Mouse (Mus musculus) heart, adult 2 months (tissue): ENCODE results near the gene Khdc1c.
"Not testable (repeated sequence)": the region's sequence is repeated elsewhere in the genome, so short reads cannot be mapped to it uniquely, and the experiment has no call there.

ENCODE experiments used
- CTCF ChIP-seq: fragments of 200-600 bp; IDR thresholded peaks from 2 replicates; pipeline ENCODE4 v1.8.1; 2022; ENCODE audit warnings: antibody characterized with exemption, mild to moderate bottlenecking, moderate library complexity
- EP300 ChIP-seq: fragments of 200-500 bp; IDR thresholded peaks from 2 replicates; pipeline ENCODE4 v1.6.1; 2011; ENCODE audit warnings: low read depth, low read length, control low read depth; ENCODE audit not compliant: insufficient read depth
- POLR2A ChIP-seq: fragments of 200-500 bp; IDR thresholded peaks from 2 replicates; pipeline ENCODE4 v1.6.1; 2011; ENCODE audit warnings: mild to moderate bottlenecking, low read depth, low read length, control low read depth; ENCODE audit not compliant: insufficient read depth

DNA sequence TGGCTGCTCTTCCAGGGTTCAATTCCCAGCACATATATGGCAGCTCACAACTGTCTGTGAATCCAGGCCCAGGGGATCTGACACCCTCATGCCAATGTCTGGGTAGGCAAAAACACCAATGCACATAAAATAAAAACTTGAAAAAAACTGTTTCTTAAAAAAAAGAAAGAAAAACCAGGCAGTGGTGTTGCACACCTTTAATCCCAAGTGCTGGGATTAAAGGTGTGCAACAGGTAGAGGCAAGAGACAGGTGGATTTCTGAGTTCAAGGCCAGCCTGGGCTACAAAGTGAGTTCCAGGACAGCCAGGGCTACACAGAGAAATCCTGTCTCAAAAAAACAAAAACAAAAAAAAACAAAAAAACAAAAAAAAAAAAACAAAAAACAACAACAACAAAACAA lies 37.0 kb upstream of the Khdc1c start:
- TF ChIP-seq POLR2A, EP300, CTCF: not testable (repeated sequence)
